Mouse (Mus musculus) myocyte (in vitro differentiated cells): ENCODE results near the gene Flywch2.

Experiments
- MYOD1 ChIP-seq, 3 experiments: IDR thresholded peaks; one replicate each; pipeline ENCODE4 v1.6.1; 2011; ENCODE audit warnings: control low read depth in 2 of 3, low read depth in 2 of 3, mild to moderate bottlenecking in 2 of 3, moderate library complexity in 1 of 3; ENCODE audit not compliant: insufficient read length in 2 of 3, control insufficient read depth in 1 of 3
- POLR2A ChIP-seq: IDR thresholded peaks from one replicate; pipeline ENCODE4 v1.6.1; 2011; ENCODE audit warnings: low read depth, mild to moderate bottlenecking, control low read depth, moderate library complexity; ENCODE audit not compliant: insufficient read length
- TCF12 ChIP-seq: IDR thresholded peaks from one replicate; pipeline ENCODE4 v1.6.1; 2011; ENCODE audit warnings: mild to moderate bottlenecking, control low read depth; ENCODE audit not compliant: poor library complexity, insufficient read depth, severe bottlenecking
- TCF3 ChIP-seq: IDR thresholded peaks from one replicate; pipeline ENCODE4 v1.6.1; 2011; ENCODE audit warnings: low read depth, control low read depth; ENCODE audit not compliant: insufficient read length
- USF1 ChIP-seq: IDR thresholded peaks from one replicate; pipeline ENCODE4 v1.6.1; 2011; ENCODE audit warnings: low read depth, mild to moderate bottlenecking, control low read depth, moderate library complexity

- TF ChIP-seq USF1 (no peak), TCF3 (no peak), POLR2A (no peak), MYOD1 (IDR thresholded peaks at IDR 0.05; ENCODE audit: control insufficient read depth in 1 of 3, insufficient read length in 2 of 3, low read depth in 2 of 3) (no peak), TCF12 (no peak)
Observed at GRCm38 (mm10) chr17:23777141-23777540, 8.7 kb downstream of the Flywch2 start.
